Mouse (Mus musculus): ENCODE measurements at regions not wholly inside any gene's neighbourhood (a gene's known extent, or its start where the extent isn't known, plus 50 kb on each side); places are given as distances from the start of the nearest gene placed in this dataset.

- Histone ChIP-seq H3K27ac (no peak overlapping the region), H3K36me3 (no peaks in the 10 kb centered on the region)
- no peak for ATAC-seq (ENCODE audit: low FRiP score, low read depth)
Observed at GRCm38 (mm10) chr14:31970245-31970830, 58.5 kb upstream of the Galnt15 start.

GRCm38 (mm10) chr14:31970851-31971250 is 57.9 kb upstream of the Galnt15 start:
- Histone ChIP-seq H3K4me3 (no peak overlapping the region), H3K9me3 (0 out of 2 replicates have a peak, but pooled peaks cover 3% of the 10 kb centered on the region), H3K36me3 (no peaks in the 10 kb centered on the region), H3K4me2 (replicated peaks) (no peak overlapping the region), H3K27me3 (no peaks in the 10 kb centered on the region), H3K27ac (no peak overlapping the region), H3K9ac (no peak overlapping the region), H3K4me1 (no peaks in the 10 kb centered on the region)
- 94% methylated on average over 9 of the region's 9 CpGs for WGBS
- ATAC-seq (ENCODE audit: low FRiP score, low read depth) = no peak

More at GRCm38 (mm10) chr14:31970245-31970830, 58.5 kb upstream of the Galnt15 start:
- Histone ChIP-seq H3K4me3 (no peak overlapping the region), H3K4me1 (no peaks in the 10 kb centered on the region), H3K9me3 (no peaks in the 10 kb centered on the region), H3K27me3 (no peaks in the 10 kb centered on the region), H3K4me2 (replicated peaks) (no peak overlapping the region), H3K9ac (no peak overlapping the region)
- WGBS = 87% methylated on average over 3 of the region's 3 CpGs

- H3K4me3 ChIP-seq = no peak overlapping the region
- no peaks in the 10 kb centered on the region for H3K36me3 ChIP-seq
- 84% methylated on average over 4 of the region's 4 CpGs for WGBS
- no peaks in the 10 kb centered on the region for H3K27me3 ChIP-seq
- H3K4me2 ChIP-seq (replicated peaks) = no peak overlapping the region
- no peak overlapping the region for H3K27ac ChIP-seq
- H3K9me3 ChIP-seq = 0 out of 2 replicates have a peak, but pooled peaks cover 3% of the 10 kb centered on the region
- no peak for ATAC-seq (ENCODE audit: low FRiP score, low read depth)
- no peak overlapping the region for H3K9ac ChIP-seq
- H3K4me1 ChIP-seq = no peaks in the 10 kb centered on the region
Observed at GRCm38 (mm10) chr14:31973702-31974101, 55.1 kb upstream of the Galnt15 start.

DNA sequence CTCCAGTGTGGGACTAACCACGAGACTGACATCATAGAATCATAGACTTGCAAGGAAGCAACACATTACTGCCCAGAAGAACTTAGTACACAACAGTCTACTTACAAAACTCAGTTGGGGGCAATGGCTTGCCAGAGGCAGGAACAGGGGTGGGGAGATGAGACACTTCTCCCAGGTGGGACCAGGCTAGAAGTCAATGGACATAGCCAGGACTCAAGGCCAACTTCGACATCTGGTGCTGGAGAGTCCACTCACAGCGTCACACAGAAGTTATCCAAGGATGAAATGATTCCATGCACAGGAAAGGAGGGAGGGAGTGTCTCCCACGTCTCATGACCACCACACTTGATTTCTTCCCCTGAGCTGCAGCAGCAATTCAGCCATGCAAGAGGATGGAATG is 50.6 kb upstream of the Galnt15 start:
- no peak overlapping the region for H3K9ac ChIP-seq
- H3K4me2 ChIP-seq (replicated peaks) = no peak overlapping the region
- no peak overlapping the region for H3K27ac ChIP-seq
- H3K4me1 ChIP-seq = no peaks in the 10 kb centered on the region
- ATAC-seq (ENCODE audit: low FRiP score, low read depth) = no peak
- H3K9me3 ChIP-seq = 0 out of 2 replicates have a peak, but pooled peaks cover 3% of the 10 kb centered on the region
- WGBS = 83% methylated on average over 4 of the region's 4 CpGs
- H3K36me3 ChIP-seq = no peaks in the 10 kb centered on the region
- no peaks in the 10 kb centered on the region for H3K27me3 ChIP-seq
- no peak overlapping the region for H3K4me3 ChIP-seq

GRCm38 (mm10) chr14:31978690-31979089 is 50.1 kb upstream of the Galnt15 start:
- Histone ChIP-seq H3K27me3 (no peaks in the 10 kb centered on the region), H3K9me3 (0 out of 2 replicates have a peak, but pooled peaks cover 3% of the 10 kb centered on the region), H3K9ac (no peak overlapping the region), H3K4me1 (no peaks in the 10 kb centered on the region), H3K4me2 (replicated peaks) (no peak overlapping the region), H3K36me3 (no peaks in the 10 kb centered on the region), H3K4me3 (no peak overlapping the region), H3K27ac (no peak overlapping the region)
- WGBS = 85% methylated on average over 3 of the region's 3 CpGs
- ATAC-seq (ENCODE audit: low FRiP score, low read depth) = no peak
